Mouse (Mus musculus) forebrain, postnatal 0 days (tissue): Measurements from ENCODE around the gene Ildr1. TPM values are rescaled to one million over a fixed set of nuclear protein-coding genes. Genes with fewer than 3 reads are reported as not detected.

Experiments used
- ATAC-seq: fragments of 200-750 bp; cut with Nextera tagmentation; 2 replicates; pipeline ENCODE4 v1.8.0; 2017; ENCODE audit warnings: mild to moderate bottlenecking, moderate library complexity
- DNase-seq: peaks from one replicate; pipeline ENCODE4 v3.0.0-alpha.2; 2015
- H3K27ac ChIP-seq: fragments of 300-500 bp; sonication (generic); 2 replicates; pipeline ENCODE4 v1.5.1; 2014; ENCODE audit warnings: low read depth, mild to moderate bottlenecking, antibody characterized with exemption, low read length, moderate library complexity, mixed read lengths
- H3K27me3 ChIP-seq: fragments of 300-500 bp; sonication (generic); 2 replicates; pipeline ENCODE4 v1.6.1; 2014; ENCODE audit warnings: mild to moderate bottlenecking, low read length, mixed read lengths; ENCODE audit not compliant: insufficient read depth
- H3K36me3 ChIP-seq: fragments of 300-500 bp; sonication (generic); 2 replicates; pipeline ENCODE4 v1.6.1; 2014; ENCODE audit warnings: mild to moderate bottlenecking, moderate library complexity; ENCODE audit not compliant: insufficient read depth
- H3K4me1 ChIP-seq: fragments of 300-500 bp; sonication (generic); 2 replicates; pipeline ENCODE4 v1.6.1; 2014; ENCODE audit warnings: antibody characterized with exemption; ENCODE audit not compliant: insufficient read depth
- H3K4me2 ChIP-seq: fragments of 300-500 bp; sonication (generic); 2 replicates; pipeline ENCODE4 v1.6.1; 2014; ENCODE audit warnings: low read depth, mild to moderate bottlenecking, moderate library complexity
- H3K4me3 ChIP-seq: fragments of 300-500 bp; sonication (generic); 2 replicates; pipeline ENCODE4 v1.5.1; 2014; ENCODE audit warnings: low read depth, low read length, mixed read lengths
- H3K9ac ChIP-seq: fragments of 300-500 bp; sonication (generic); 2 replicates; pipeline ENCODE4 v1.6.1; 2014; ENCODE audit warnings: mild to moderate bottlenecking
- H3K9me3 ChIP-seq: fragments of 300-500 bp; sonication (generic); 2 replicates; pipeline ENCODE4 v1.6.1; 2016; ENCODE audit warnings: low read length
- CTCF ChIP-seq: sonication (generic); IDR thresholded peaks from 2 replicates; pipeline ENCODE4 v1.5.1; 2016; ENCODE audit warnings: antibody characterized with exemption, control low read depth, low read depth
- WGBS: fragments of 180-500 bp; shearing (Covaris S2); extraction: QIAGEN DNeasy Blood & Tissue Kit; methylation state at CpG from one replicate; pipeline ENCODE4 v1.1.7; 2014; 5-methylcytosine and 5-hydroxymethylcytosine counted together
- polyA plus RNA-seq: library from polyadenylated mRNA; unstranded; fragments of >200 nt; fragmentation: Nextera tagmentation; extraction: Ambion mirVana; gene quantifications from 2 replicates; pipeline ENCODE4 v1.2.1, GENCODE M21; 2015
- total RNA-seq: library from RNA; depleted of rRNA; stranded (reverse); fragments of >200 nt; gene quantifications from 2 replicates; pipeline ENCODE4 v1.2.3, GENCODE M21; 2014

Gene Ildr1
- total and polyA plus RNA-seq, 2 experiments from 2014 or later: 0.76 to 1.1 TPM

DNA sequence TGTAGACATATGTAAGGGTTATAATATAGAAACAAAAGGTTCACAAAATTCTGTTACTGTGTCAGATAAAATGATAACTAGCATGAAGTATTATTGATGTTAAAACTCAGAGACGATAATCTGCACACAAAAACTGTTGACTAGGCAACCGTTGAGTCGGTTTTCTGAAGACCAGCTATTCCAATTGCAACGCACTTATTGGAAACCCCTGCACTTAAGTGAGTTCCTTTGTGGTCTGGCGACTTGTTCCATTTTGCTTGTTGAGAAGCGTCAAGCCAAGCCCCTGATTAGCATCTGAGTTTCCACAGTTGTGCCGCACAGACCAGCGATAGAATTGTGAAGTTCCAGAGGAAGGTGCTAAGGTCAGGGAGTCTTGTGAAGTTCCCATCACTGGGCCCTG lies 3.6 kb downstream of the Ildr1 start:
- DNase-seq (no peak), ATAC-seq (no peak)
- H3K27me3 ChIP-seq: 0 out of 2 replicates have a peak, but pooled peaks cover 5% of the 10 kb centered on the region
- H3K4me1 ChIP-seq: peaks cover 7% of the 10 kb centered on the region; the same call in 1 of the 2 replicates
- no peak for TF ChIP-seq CTCF
- H3K36me3 ChIP-seq: no peaks in the 10 kb centered on the region
- no peak overlapping the region for H3K4me3 ChIP-seq
- H3K27ac ChIP-seq: no peak overlapping the region
- H3K9ac ChIP-seq: no peak overlapping the region
- no peak overlapping the region for H3K4me2 ChIP-seq
- 80% methylated on average over 8 of the region's 8 CpGs for WGBS
- H3K9me3 ChIP-seq: no peaks in the 10 kb centered on the region

DNA sequence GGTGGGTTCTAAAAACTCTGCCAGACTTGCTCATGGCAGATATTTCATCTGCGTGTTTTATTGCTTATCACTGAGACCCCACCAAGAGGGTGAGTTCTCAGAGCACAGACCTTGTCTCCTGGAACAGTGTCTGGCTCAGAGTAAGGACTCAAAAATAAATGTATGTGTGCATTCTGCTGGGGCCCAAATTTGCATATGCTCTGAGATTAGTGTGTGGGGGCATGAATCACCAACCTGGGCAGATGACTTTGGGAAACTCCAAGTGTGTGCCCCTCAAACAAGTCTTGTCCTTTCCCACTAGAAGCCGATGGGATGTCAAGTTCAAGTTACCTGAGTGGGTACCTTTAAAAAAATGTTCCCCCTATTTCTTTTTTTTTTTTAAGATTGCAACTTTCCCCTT lies 6.7 kb downstream of the Ildr1 start:
- H3K27ac ChIP-seq: no peak overlapping the region
- TF ChIP-seq CTCF: no peak
- H3K4me3 ChIP-seq: no peak overlapping the region
- H3K4me2 ChIP-seq: no peak overlapping the region
- no peak overlapping the region for H3K9ac ChIP-seq
- no peaks in the 10 kb centered on the region for H3K4me1 ChIP-seq
- H3K36me3 ChIP-seq: no peaks in the 10 kb centered on the region
- H3K9me3 ChIP-seq: no peaks in the 10 kb centered on the region
- WGBS: 95% methylated on average over 2 of the region's 2 CpGs
- DNase-seq (no peak), ATAC-seq (no peak)
- no peaks in the 10 kb centered on the region for H3K27me3 ChIP-seq

DNA sequence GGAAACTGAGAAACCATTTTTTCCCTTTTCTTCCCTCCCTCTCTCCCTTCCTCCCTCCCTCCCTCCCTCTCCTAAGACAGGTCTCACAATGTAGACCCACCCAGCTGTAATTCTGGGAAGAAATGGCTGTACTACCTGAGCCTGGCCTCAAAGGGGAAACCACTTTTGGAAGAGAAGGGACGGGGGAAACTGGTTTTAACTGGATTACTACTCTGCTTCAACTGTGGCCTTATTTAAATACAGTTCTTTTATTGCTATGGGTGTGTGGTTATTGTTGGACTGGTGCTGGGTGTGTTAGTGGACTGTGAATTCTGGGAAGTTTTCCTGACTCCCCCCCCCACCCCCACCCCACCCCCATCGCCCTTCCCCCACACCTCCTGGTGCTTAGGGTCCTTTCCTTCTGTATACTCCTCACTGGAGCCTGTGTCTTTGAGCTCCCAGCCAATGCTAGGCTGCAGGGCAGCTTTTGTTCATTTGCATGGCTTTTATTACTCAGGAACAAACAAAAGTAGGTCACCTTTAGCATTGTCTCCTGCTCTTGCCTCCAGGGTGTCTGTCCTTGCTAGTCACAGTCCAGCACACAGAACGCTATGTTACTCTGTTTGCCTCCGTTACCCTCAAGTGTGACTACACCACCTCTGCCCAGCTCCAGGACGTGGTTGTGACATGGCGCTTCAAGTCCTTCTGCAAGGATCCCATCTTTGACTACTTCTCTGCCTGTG lies 14.1 kb downstream of the Ildr1 start:
- H3K36me3 ChIP-seq: no peaks in the 10 kb centered on the region
- H3K4me3 ChIP-seq: no peak overlapping the region
- no peak overlapping the region for H3K27ac ChIP-seq
- no peak overlapping the region for H3K4me2 ChIP-seq
- H3K4me1 ChIP-seq: no peaks in the 10 kb centered on the region
- 64% methylated on average over 6 of the region's 6 CpGs for WGBS
- H3K9ac ChIP-seq: no peak overlapping the region
- no peaks in the 10 kb centered on the region for H3K9me3 ChIP-seq
- DNase-seq (no peak), ATAC-seq (no peak)
- no peaks in the 10 kb centered on the region for H3K27me3 ChIP-seq
- TF ChIP-seq CTCF: no peak

DNA sequence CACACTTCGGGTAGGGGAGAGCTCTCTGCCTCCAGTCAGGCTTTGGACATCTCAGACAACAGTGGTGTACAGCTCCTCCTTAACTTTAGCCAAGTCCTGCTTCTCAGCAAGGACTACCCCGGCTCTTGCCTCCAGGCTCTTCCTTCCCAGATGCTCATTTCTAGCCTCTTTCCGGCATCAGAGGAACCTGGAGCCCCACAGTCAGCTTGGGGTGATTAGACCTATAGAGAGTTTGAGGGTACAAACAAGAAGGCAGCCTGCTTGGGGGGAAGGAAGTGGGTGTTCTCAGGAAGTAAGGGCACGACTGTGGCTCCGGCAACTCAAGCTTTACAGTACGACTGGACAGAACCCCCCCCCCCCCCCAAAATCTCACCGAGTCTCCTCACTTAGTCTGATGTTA lies 15.0 kb downstream of the Ildr1 start:
- no peak overlapping the region for H3K4me2 ChIP-seq
- no peaks in the 10 kb centered on the region for H3K9me3 ChIP-seq
- no peaks in the 10 kb centered on the region for H3K27me3 ChIP-seq
- 81% methylated on average over 7 of the region's 7 CpGs for WGBS
- H3K9ac ChIP-seq: no peak overlapping the region
- H3K27ac ChIP-seq: no peak overlapping the region
- no peak for ATAC-seq
- H3K4me1 ChIP-seq: no peaks in the 10 kb centered on the region
- H3K4me3 ChIP-seq: no peak overlapping the region
- TF ChIP-seq CTCF: no peak
- no peaks in the 10 kb centered on the region for H3K36me3 ChIP-seq
- DNase-seq: no peak

DNA sequence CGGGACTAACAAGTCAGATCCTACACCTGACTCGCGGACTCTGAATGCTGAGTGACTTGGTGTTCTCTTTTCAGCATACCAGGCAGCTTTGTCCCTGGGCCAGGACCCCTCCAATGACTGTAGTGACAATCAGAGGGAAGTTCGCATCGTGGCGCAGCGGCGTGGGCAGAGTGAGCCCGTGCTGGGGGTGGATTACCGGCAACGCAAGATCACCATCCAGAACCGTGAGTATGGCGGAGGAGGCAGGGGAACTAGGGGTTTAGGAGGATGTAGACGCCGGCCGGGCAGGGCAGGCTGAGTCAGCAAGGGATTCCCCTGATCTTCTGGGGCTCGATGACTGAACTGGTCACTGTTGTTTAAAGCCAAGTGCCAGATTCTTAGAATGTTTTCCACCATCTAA lies 15.6 kb downstream of the Ildr1 start:
- TF ChIP-seq CTCF: no peak
- Histone ChIP-seq H3K4me1 (no peaks in the 10 kb centered on the region), H3K27ac (no peak overlapping the region), H3K27me3 (no peaks in the 10 kb centered on the region), H3K4me2 (no peak overlapping the region), H3K4me3 (no peak overlapping the region), H3K9ac (no peak overlapping the region), H3K9me3 (no peaks in the 10 kb centered on the region), H3K36me3 (no peaks in the 10 kb centered on the region)
- DNase-seq (no peak), ATAC-seq (no peak)
- 96% methylated on average over 17 of the region's 17 CpGs for WGBS

DNA sequence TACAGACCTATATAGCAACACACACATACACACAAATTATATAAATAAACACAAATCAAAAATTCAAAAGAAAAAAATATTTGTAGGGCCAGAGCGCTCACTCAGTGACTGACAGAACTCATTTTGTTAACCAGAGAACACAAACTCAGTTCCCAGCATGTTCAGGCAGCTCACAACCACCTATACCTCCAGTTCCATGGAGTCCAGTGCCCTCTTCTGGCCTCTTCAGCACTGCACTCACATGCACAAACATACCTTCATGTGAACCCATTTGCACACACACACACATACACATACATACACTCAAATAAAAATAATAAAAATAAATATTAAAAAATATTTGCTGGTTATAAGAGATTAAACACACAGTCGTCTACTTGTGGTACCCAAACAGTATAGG lies 17.0 kb downstream of the Ildr1 start:
- Histone ChIP-seq H3K27me3 (no peaks in the 10 kb centered on the region), H3K4me2 (no peak overlapping the region), H3K4me3 (no peak overlapping the region), H3K27ac (no peak overlapping the region), H3K9me3 (no peaks in the 10 kb centered on the region), H3K9ac (no peak overlapping the region), H3K36me3 (no peaks in the 10 kb centered on the region), H3K4me1 (no peaks in the 10 kb centered on the region)
- no peak for TF ChIP-seq CTCF
- ATAC-seq (no peak), DNase-seq (no peak)
- WGBS: 92% methylated on average over 2 of the region's 2 CpGs

DNA sequence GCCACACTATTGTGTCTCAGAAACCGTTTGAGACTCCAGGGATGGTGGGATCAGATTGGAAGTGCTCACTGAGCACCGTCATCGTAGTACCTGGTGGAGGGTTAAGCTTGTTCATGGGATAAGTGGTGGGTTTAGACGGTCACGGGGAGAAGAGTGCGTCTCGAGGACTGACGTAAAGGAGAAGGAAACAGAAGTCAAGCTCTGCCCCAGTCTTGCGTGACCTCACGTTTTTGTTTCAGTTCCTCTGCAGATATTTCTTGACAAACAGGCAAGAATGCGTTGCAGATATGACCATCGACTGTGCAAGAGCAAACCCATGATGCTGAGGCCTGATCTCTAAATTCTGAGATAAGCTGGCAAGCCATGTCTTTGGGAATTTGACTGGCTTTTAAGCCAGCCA lies 18.0 kb downstream of the Ildr1 start:
- Histone ChIP-seq H3K4me1 (no peaks in the 10 kb centered on the region), H3K4me3 (no peak overlapping the region), H3K9ac (no peak overlapping the region), H3K27ac (no peak overlapping the region), H3K36me3 (no peaks in the 10 kb centered on the region), H3K9me3 (no peaks in the 10 kb centered on the region), H3K4me2 (no peak overlapping the region), H3K27me3 (no peaks in the 10 kb centered on the region)
- TF ChIP-seq CTCF: no peak
- DNase-seq: no peak
- ATAC-seq: no peak
- WGBS: 93% methylated on average over 12 of the region's 12 CpGs
